Mouse (Mus musculus): ENCODE results near the gene Cmip. TPM values are rescaled to one million over a fixed set of nuclear protein-coding genes. Genes with fewer than 3 reads are reported as not detected.

Cmip gene
- polyA plus RNA-seq (2012; rRNA removed), result 53.1 and 62.3 TPM in 2 replicates

DNA sequence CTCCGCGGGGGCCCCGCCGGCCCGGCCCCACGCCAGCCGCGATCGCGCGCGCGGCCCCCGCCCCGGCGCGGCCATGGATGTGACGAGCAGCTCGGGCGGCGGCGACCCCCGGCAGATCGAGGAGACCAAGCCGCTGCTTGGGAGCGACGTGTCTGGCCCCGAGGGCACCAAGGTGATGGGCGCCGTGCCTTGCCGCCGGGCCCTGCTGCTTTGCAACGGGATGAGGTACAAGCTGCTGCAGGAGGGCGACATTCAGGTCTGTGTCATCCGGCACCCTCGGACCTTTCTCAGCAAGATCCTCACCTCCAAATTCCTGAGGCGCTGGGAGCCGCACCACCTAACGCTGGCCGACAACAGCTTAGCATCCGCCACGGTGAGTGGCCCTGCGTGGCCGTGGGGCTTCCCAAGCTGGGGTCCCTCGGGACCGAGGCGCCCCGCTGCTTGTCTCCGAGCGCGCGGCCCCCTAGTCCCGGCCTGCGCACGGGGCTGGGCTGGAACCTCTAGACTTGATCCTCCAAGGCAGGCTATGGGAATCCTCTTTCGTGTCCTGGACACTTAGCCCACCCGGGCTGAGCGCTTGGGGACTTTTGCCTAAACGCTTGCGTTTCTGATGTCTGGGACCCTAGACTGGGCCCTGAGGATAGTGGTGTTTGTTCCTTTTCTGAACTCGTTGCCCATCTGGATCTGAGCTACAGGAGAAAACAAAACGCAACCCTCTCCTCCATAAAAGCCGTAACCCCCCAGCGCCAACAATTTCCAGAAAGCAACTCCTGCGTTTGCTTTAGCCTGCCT, at the start of gene Cmip:
Gene Cmip (plus strand): TSS at position 36 of the 792 bp plus-strand sequence.
- WGBS, result under 1% methylated on average over 60 of the region's 65 CpGs
- peak; percentile 62 for DNase-seq
- no peak for TF ChIP-seq CTCF (IDR thresholded peaks at IDR 0.05; ENCODE audit: insufficient read depth, low read length)
- no peak for TF ChIP-seq POLR2A (IDR thresholded peaks at IDR 0.05; ENCODE audit: borderline replicate concordance, extremely low read depth, low read depth, low read length)
- peaks cover 19% of the 10 kb centered on the region for H3K4me1 ChIP-seq (ENCODE audit: control insufficient read depth, insufficient read depth, low read length)
- H3K4me3 ChIP-seq (replicated peaks; ENCODE audit: extremely low read depth, low read depth, low read length), result peak within 1 kb of the TSS; percentile 94

DNA sequence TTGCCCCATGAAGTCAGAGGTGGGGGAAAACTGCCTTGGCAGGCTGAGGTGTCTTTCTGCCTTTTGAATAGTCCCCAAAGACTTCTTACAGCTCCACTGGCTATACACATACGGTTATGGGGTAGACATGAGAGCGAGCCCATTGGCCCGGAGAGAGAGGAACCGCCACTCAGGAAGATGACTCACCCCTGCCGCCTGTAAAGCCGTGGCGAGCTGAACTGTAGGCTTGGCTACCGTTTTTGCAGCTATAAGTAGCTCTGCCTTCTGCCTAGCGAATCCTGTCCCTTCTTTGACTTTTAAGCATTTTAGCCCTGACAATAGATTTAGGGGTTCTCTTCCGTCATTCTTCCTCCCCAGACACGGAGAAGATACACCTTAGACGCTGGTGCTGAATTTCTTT, 47.7 kb upstream of the Cmip start:
- H3K4me1 ChIP-seq (ENCODE audit: control insufficient read depth, insufficient read depth, low read length), result peaks cover 2% of the 10 kb centered on the region; the same call in 1 of the 2 replicates
- H3K4me3 ChIP-seq (replicated peaks; ENCODE audit: extremely low read depth, low read depth, low read length), result no peak overlapping the region
- TF ChIP-seq CTCF (IDR thresholded peaks at IDR 0.05; ENCODE audit: insufficient read depth, low read length), result no peak
- no peak for TF ChIP-seq POLR2A (IDR thresholded peaks at IDR 0.05; ENCODE audit: borderline replicate concordance, extremely low read depth, low read depth, low read length)
- 70% methylated on average over 12 of the region's 12 CpGs for WGBS
- no peak for DNase-seq

DNA sequence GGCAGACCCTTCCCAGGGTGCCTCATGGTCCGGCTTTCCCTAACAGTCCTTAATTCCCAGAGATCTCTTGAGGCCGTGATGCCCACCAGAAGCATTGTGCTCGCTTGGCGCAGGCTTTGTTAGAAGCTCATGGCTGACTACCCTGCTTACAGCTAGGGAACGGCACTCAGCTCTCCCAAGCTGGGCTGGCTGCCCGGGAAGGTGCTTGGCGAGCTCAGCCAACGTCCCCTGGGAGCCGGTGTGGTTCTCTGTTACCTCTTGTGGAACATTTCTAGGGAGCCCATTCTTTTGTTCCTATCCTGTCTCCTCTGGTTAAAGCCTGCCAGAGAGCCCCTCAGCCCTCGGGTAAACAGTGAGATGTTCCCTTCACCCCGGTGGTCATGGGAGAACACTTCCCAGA, 44.8 kb upstream of the Cmip start:
- WGBS, result 80% methylated on average over 11 of the region's 11 CpGs
- H3K4me1 ChIP-seq (ENCODE audit: control insufficient read depth, insufficient read depth, low read length), result no peaks in the 10 kb centered on the region
- DNase-seq, result no peak
- no peak for TF ChIP-seq POLR2A (IDR thresholded peaks at IDR 0.05; ENCODE audit: borderline replicate concordance, extremely low read depth, low read depth, low read length)
- no peak overlapping the region for H3K4me3 ChIP-seq (replicated peaks; ENCODE audit: extremely low read depth, low read depth, low read length)

DNA sequence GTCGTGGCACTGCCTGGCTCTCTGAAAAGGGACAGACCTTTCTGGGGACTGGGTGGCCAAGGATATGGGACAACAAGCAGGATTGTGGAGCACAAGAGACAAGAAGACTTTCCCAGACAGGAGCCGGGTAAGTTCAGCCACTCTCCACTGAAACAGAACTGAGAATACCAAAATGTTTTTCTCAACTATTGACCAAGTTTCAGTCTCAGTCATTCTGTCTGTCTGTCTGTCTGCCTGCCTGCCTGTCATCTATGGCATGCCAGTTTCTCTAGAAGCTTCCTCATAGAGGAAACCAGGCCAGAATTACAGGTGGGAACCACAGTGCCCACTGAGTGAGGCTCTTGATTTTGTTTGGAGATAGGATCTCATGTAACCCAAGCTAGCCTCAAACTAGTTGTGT, 39.1 kb upstream of the Cmip start:
- Histone ChIP-seq H3K4me3 (replicated peaks; ENCODE audit: extremely low read depth, low read depth, low read length) (no peak overlapping the region), H3K4me1 (ENCODE audit: control insufficient read depth, insufficient read depth, low read length) (no peaks in the 10 kb centered on the region)
- no peak for TF ChIP-seq POLR2A (IDR thresholded peaks at IDR 0.05; ENCODE audit: borderline replicate concordance, extremely low read depth, low read depth, low read length)
- no peak for DNase-seq
- 79% methylated on average over 2 of the region's 2 CpGs for WGBS

DNA sequence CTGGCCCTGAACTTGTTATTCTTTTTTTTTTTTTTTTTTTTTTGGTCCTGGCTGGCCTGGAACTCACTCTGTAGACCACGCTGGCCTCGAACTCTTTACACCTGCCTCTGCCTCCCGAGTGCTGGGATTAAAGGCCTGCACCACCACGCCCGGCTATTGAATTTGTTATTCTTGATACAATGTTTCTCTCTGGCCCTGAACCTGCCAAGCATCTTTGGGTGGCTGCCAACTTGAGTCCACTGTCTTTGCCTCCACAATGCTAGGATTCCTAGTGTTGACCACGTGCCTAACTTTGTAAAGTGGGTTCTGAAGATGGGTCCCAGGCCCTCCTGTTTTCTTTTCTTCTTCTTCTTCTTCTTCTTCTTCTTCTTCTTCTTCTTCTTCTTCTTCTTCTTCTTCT, 34.5 kb upstream of the Cmip start:
- WGBS, result 49% methylated on average over 6 of the region's 6 CpGs
- no peaks in the 10 kb centered on the region for H3K4me1 ChIP-seq (ENCODE audit: control insufficient read depth, insufficient read depth, low read length)
- TF ChIP-seq CTCF (IDR thresholded peaks at IDR 0.05; ENCODE audit: insufficient read depth, low read length), result no peak
- no peak for TF ChIP-seq POLR2A (IDR thresholded peaks at IDR 0.05; ENCODE audit: borderline replicate concordance, extremely low read depth, low read depth, low read length)
- no peak for DNase-seq
- no peak overlapping the region for H3K4me3 ChIP-seq (replicated peaks; ENCODE audit: extremely low read depth, low read depth, low read length)

DNA sequence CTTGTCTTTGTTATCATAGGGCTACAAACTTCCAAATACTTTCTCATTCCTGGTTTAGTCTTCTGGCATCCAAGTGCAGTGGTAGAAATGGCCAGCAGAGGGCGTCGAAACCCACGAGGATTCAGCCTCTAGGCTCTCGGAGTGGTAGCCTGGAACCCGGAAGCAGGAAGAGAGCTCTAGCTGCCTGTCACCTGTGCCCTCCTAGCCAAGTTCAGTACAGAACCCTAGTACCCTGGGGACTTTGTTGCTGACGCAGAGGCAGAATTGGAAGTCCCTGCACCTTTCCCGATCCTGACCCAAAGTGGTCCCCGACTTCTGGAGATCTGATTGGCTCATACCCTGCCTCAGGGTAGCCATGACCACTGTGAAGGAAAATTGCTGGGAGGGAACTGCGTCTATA, 32.2 kb upstream of the Cmip start:
- DNase-seq, result peak; percentile 88
- Histone ChIP-seq H3K4me1 (ENCODE audit: control insufficient read depth, insufficient read depth, low read length) (no peaks in the 10 kb centered on the region), H3K4me3 (replicated peaks; ENCODE audit: extremely low read depth, low read depth, low read length) (peak overlapping the region; percentile 11)
- no peak for TF ChIP-seq POLR2A (IDR thresholded peaks at IDR 0.05; ENCODE audit: borderline replicate concordance, extremely low read depth, low read depth, low read length)
- TF ChIP-seq CTCF (IDR thresholded peaks at IDR 0.05; ENCODE audit: insufficient read depth, low read length), result peak; percentile 96
- 9% methylated on average over 9 of the region's 9 CpGs for WGBS

GRCm38 (mm10) chr8:117226306-117226705, 30.6 kb upstream of the Cmip start:
- WGBS, result 88% methylated on average over 12 of the region's 12 CpGs
- no peak for TF ChIP-seq POLR2A (IDR thresholded peaks at IDR 0.05; ENCODE audit: borderline replicate concordance, extremely low read depth, low read depth, low read length)
- TF ChIP-seq CTCF (IDR thresholded peaks at IDR 0.05; ENCODE audit: insufficient read depth, low read length), result no peak
- no peak overlapping the region for H3K4me3 ChIP-seq (replicated peaks; ENCODE audit: extremely low read depth, low read depth, low read length)
- H3K4me1 ChIP-seq (ENCODE audit: control insufficient read depth, insufficient read depth, low read length), result no peaks in the 10 kb centered on the region
- no peak for DNase-seq

GRCm38 (mm10) chr8:117227339-117227738, 29.5 kb upstream of the Cmip start:
- Histone ChIP-seq H3K4me3 (replicated peaks; ENCODE audit: extremely low read depth, low read depth, low read length) (no peak overlapping the region), H3K4me1 (ENCODE audit: control insufficient read depth, insufficient read depth, low read length) (no peaks in the 10 kb centered on the region)
- no peak for DNase-seq
- WGBS, result 60% methylated on average over 2 of the region's 2 CpGs
- TF ChIP-seq CTCF (IDR thresholded peaks at IDR 0.05; ENCODE audit: insufficient read depth, low read length) (no peak), POLR2A (IDR thresholded peaks at IDR 0.05; ENCODE audit: borderline replicate concordance, extremely low read depth, low read depth, low read length) (no peak)

DNA sequence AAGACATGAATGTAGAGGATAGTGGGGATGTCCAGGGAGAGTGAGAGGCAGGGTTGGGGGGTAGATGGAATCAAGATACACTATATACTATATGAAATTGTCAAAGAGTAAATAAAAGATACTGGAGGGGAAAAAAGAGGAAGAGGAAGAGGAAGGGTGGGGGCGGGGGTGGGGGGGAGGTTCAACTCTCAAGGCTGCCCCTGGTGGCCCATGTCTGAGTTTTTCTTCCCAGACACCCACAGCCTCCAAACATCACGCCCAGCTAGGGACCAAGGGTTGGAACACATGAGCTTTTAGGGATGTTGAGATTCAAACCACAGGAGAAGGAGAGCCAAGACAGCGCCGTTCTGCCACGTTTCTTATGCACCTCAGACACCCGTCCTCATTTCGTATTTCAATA, 23.7 kb upstream of the Cmip start:
- no peak overlapping the region for H3K4me3 ChIP-seq (replicated peaks; ENCODE audit: extremely low read depth, low read depth, low read length)
- H3K4me1 ChIP-seq (ENCODE audit: control insufficient read depth, insufficient read depth, low read length), result no peaks in the 10 kb centered on the region
- WGBS, result 87% methylated on average over 7 of the region's 7 CpGs
- DNase-seq, result no peak
- TF ChIP-seq POLR2A (IDR thresholded peaks at IDR 0.05; ENCODE audit: borderline replicate concordance, extremely low read depth, low read depth, low read length) (no peak), CTCF (IDR thresholded peaks at IDR 0.05; ENCODE audit: insufficient read depth, low read length) (no peak)

DNA sequence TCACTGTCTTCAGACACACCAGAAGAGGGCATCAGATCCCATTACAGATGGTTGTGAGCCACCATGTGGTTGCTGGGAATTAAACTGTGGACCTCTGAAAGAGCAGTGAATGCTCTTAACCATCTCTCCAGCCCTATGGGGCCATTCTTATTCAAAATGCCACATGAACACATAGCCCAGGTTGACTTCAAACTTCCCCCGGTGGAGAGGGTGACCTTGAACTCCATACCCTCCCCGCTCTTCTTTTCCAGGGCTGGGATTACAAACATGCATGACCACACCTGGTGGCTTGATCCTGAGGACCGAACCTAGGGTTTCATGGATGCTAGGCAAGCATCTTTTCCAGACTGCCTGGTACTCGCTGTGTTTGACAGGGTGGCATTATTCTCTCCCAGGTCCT, 20.3 kb upstream of the Cmip start:
- Histone ChIP-seq H3K4me1 (ENCODE audit: control insufficient read depth, insufficient read depth, low read length) (no peaks in the 10 kb centered on the region), H3K4me3 (replicated peaks; ENCODE audit: extremely low read depth, low read depth, low read length) (no peak overlapping the region)
- no peak for DNase-seq
- no peak for TF ChIP-seq CTCF (IDR thresholded peaks at IDR 0.05; ENCODE audit: insufficient read depth, low read length)
- no peak for TF ChIP-seq POLR2A (IDR thresholded peaks at IDR 0.05; ENCODE audit: borderline replicate concordance, extremely low read depth, low read depth, low read length)
- 97% methylated on average over 4 of the region's 4 CpGs for WGBS
